Mouse (Mus musculus): ENCODE measurements around the gene Zfp612.

Zfp612 gene

DNA sequence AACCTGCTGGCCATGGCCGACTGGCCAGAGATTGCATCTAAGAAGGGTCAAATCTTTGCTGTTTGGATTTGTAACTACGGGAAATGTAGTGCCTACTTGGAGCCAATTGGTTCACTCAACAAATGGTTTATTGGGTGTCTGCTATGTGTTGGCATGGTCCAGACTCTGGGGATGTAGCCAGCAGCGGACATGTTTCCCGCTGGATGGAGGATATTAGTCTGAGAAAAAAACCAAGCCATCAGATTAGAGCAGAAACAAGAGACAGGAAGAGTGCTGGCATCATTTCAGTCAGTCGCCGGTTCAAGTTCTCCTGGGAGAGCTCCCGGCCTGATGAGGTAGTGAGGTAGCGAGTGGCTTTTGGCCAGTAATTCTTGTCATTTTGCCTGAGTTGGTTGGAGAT is 54.7 kb downstream of the Zfp612 start:
- DNase-seq (ENCODE audit: low read depth, low spot score), result no peak

DNA sequence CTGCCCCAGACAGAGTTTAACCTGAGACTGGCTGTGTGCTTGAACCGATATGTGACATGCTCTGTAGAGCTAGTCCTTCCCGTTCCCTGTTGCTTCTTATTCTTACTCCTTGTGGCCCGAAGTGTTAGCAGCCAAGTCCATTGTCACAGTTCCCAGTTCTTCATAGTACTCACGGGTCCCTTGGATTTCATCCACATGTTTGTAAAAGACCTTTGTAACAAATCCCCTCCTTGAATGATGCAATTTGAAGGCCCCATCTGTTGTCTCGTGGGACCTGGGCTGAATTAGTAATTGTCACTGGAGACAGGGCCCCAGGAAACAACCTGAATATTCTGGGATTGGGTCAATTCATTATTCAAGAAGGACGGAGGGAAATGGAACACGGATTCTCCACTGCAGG is 56.0 kb downstream of the Zfp612 start:
- DNase-seq (ENCODE audit: low read depth, low spot score), result no peak

- DNase-seq (ENCODE audit: low read depth, low spot score), result no peak
Observed at GRCm38 (mm10) chr8:110140156-110140555, 60.6 kb downstream of the Zfp612 start.

DNA sequence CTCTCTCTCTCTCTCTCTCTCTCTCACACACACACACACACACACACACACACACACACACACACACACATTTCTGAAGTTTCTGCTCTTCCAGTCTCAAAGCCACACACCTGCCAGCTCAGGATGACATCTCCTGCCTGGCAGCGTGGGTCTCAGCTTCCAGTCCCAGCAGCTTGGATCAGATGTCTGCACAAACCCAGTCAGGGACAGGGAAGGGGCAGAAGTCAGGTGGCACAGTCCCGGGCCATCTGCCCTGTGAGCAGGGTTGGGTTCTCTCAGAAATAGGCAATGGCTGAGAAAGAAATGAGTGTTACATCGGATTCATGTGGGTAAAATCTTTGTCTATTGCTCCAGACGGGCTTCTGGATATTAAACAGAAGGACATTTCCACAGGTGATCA is 61.2 kb downstream of the Zfp612 start:
- DNase-seq (ENCODE audit: low read depth, low spot score), result no peak
